Mouse (Mus musculus) hindbrain, embryonic 16.5 days (tissue): ENCODE data around the gene Phc2. TPM values are rescaled to one million over a fixed set of nuclear protein-coding genes. Genes with fewer than 3 reads are reported as not detected.

Experiments used
- ATAC-seq: fragments of 200-750 bp; cut with Nextera tagmentation; 2 replicates; pipeline ENCODE4 v1.8.0; 2017; ENCODE audit warnings: moderate TSS enrichment, moderate library complexity
- H3K27ac ChIP-seq: fragments of 300-500 bp; sonication (generic); 2 replicates; pipeline ENCODE4 v1.5.1; 2014; ENCODE audit warnings: low read depth, mild to moderate bottlenecking, control low read depth, low read length, moderate library complexity
- H3K27me3 ChIP-seq: fragments of 300-500 bp; sonication (generic); replicated peaks from 2 replicates; pipeline ENCODE4 v1.6.1; 2014; ENCODE audit warnings: low read length; ENCODE audit not compliant: control insufficient read depth, insufficient read depth
- H3K36me3 ChIP-seq: fragments of 300-500 bp; sonication (generic); 2 replicates; pipeline ENCODE4 v1.6.1; 2014; ENCODE audit warnings: mild to moderate bottlenecking, low read length, moderate library complexity, mixed read lengths; ENCODE audit not compliant: control insufficient read depth, insufficient read depth
- H3K4me1 ChIP-seq: fragments of 300-500 bp; sonication (generic); 2 replicates; pipeline ENCODE4 v1.6.1; 2014; ENCODE audit warnings: low read depth, low read length; ENCODE audit not compliant: control insufficient read depth, insufficient read depth
- H3K4me2 ChIP-seq: fragments of 300-500 bp; sonication (generic); 2 replicates; pipeline ENCODE4 v1.6.1; 2014; ENCODE audit warnings: mild to moderate bottlenecking, low read length, control low read depth, moderate library complexity
- H3K4me3 ChIP-seq: fragments of 300-500 bp; sonication (generic); 2 replicates; pipeline ENCODE4 v1.5.1; 2014; ENCODE audit warnings: mild to moderate bottlenecking, low read length, control low read depth, moderate library complexity
- H3K9ac ChIP-seq: fragments of 300-500 bp; sonication (generic); 2 replicates; pipeline ENCODE4 v1.6.1; 2014; ENCODE audit warnings: low read depth, mild to moderate bottlenecking, control low read depth, low read length, moderate library complexity
- H3K9me3 ChIP-seq: fragments of 300-500 bp; sonication (generic); 2 replicates; pipeline ENCODE4 v1.6.1; 2014; ENCODE audit warnings: mild to moderate bottlenecking, low read length, moderate library complexity; ENCODE audit not compliant: control insufficient read depth
- WGBS: fragments of 180-500 bp; shearing (Covaris S2); extraction: QIAGEN DNeasy Blood & Tissue Kit; methylation state at CpG from one replicate; pipeline ENCODE4 v1.1.7; 2014; 5-methylcytosine and 5-hydroxymethylcytosine counted together
- polyA plus RNA-seq: library from polyadenylated mRNA; unstranded; fragments of >200 nt; fragmentation: Nextera tagmentation; extraction: Ambion mirVana; gene quantifications from 2 replicates; pipeline ENCODE4 v1.2.1, GENCODE M21; 2015

The Phc2 gene
- polyA plus RNA-seq, 1 experiment from 2014 or later: 19.9 TPM

DNA sequence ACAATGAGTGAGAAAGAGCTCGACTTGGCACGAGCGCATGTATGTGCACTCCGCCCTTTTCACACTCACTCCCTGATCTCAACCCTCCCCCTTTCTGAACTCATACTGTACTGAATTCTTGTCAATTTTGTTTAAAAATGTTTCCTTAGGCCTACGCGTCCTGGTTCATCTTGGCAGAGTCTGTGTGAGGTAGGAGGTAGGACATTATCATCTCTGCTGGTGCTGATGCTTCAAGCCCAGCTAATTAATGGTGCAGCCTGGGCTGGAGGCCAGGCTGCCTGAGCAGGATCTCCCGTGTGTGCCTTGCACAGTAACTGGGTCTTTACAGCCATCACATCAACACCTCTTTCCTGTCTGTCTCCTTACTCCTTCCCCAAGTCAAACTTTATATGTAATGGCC, 40.6 kb downstream of the Phc2 start:
- 69% methylated on average over 7 of the region's 7 CpGs for WGBS
- H3K4me2 ChIP-seq: no peak overlapping the region
- H3K36me3 ChIP-seq: no peaks in the 10 kb centered on the region
- no peaks in the 10 kb centered on the region for H3K9me3 ChIP-seq
- peaks cover 50% of the 10 kb centered on the region for H3K4me1 ChIP-seq
- H3K27ac ChIP-seq: no peak overlapping the region
- H3K27me3 ChIP-seq: no peaks in the 10 kb centered on the region
- H3K9ac ChIP-seq: no peak overlapping the region
- H3K4me3 ChIP-seq: no peak overlapping the region
- no peak for ATAC-seq

DNA sequence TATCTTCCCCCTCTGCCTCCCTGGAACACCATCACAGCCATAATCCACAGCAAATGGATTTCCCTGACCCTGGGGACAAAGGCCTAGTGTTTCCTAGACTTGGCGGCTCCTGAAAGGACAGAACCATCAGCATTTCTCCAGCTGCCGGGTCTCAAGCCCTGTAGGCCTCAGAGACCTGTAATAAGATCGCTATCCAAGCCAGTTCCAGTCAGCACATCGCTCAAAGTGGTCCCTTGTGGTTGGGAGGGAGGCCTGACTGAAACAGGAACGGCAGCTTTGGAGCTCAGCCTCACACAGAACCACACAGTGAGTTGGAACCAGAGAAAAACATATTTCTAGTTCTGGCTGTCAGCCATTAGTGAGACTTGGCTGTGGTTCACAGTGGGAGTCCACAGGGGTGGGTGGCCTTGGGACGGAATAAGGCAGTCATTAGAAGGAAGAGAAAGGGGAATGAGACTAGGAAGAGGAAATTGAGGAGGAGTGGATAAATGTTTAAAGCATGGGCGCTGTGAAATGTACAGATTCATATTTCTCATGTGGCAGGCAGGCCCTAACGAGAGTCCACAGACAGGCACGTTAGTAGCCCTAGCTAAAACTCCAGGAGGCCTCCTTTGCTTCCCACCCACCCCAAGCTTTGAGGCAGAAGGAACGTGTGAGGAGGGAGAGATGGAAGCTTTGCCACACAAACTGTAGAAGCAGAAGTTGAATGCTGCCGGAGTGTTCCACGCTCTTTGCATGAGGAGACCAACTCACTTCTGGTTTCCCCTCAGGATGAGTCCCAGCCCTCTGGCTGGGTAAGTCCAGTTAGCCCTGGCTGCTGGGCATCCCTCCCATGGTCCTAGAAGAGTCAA, 43.7 kb downstream of the Phc2 start:
- no peaks in the 10 kb centered on the region for H3K36me3 ChIP-seq
- WGBS: 41% methylated on average over 12 of the region's 12 CpGs
- peak; percentile 67 for ATAC-seq
- no peaks in the 10 kb centered on the region for H3K9me3 ChIP-seq
- H3K4me2 ChIP-seq: no peak overlapping the region
- peak overlapping the region; percentile 6; the same call in 1 of the 2 replicates for H3K9ac ChIP-seq
- no peak overlapping the region for H3K4me3 ChIP-seq
- H3K27me3 ChIP-seq: no peaks in the 10 kb centered on the region
- H3K4me1 ChIP-seq: peaks cover 26% of the 10 kb centered on the region
- peak overlapping the region; percentile 24 for H3K27ac ChIP-seq

DNA sequence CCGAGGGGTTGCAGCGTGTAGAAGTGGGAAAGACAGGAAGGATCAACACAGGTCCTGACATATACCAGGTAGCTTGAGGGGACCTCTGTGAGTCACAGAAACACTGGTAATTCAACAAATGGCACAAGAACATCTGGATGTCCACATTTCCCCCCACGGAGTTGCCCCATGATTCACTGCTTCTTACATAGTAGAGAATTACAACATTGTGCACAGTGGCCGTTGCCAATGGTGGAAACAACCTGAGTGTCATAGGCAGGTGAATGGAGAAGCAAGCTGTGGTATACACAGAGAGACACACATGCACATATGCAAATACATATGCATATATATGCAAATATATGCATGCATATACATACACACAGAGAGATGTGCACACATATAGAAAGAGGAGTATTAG, 45.4 kb downstream of the Phc2 start:
- H3K4me2 ChIP-seq: no peak overlapping the region
- H3K36me3 ChIP-seq: no peaks in the 10 kb centered on the region
- no peak overlapping the region for H3K4me3 ChIP-seq
- H3K4me1 ChIP-seq: peaks cover 18% of the 10 kb centered on the region
- ATAC-seq: no peak
- H3K9me3 ChIP-seq: no peaks in the 10 kb centered on the region
- no peaks in the 10 kb centered on the region for H3K27me3 ChIP-seq
- H3K27ac ChIP-seq: no peak overlapping the region
- WGBS: 96% methylated on average over 4 of the region's 4 CpGs
- H3K9ac ChIP-seq: no peak overlapping the region

DNA sequence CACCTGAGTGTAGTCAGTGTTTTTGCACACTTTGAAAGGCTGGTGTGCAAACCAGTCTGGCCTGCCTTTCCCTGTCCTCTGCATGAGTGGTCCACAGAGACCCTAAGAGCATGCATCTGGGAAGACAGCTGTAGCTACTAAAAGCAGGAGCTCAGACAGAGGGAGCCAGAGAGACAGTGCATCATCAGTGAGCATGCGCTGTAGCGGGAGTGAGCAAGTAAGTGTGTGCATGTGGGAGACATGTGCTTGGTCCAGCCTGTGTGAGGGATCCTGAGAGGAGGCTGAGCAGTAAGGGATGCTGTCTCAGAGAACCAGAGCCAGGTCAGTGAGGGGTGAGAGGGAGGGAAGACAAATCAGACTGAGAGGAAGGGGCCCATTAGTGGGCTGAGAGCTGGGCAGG, 46.0 kb downstream of the Phc2 start:
- Histone ChIP-seq H3K27ac (no peak overlapping the region), H3K9ac (no peak overlapping the region), H3K27me3 (no peaks in the 10 kb centered on the region), H3K4me2 (no peak overlapping the region), H3K9me3 (no peaks in the 10 kb centered on the region), H3K36me3 (no peaks in the 10 kb centered on the region), H3K4me3 (no peak overlapping the region), H3K4me1 (peaks cover 17% of the 10 kb centered on the region)
- WGBS: 47% methylated on average over 2 of the region's 2 CpGs
- no peak for ATAC-seq

DNA sequence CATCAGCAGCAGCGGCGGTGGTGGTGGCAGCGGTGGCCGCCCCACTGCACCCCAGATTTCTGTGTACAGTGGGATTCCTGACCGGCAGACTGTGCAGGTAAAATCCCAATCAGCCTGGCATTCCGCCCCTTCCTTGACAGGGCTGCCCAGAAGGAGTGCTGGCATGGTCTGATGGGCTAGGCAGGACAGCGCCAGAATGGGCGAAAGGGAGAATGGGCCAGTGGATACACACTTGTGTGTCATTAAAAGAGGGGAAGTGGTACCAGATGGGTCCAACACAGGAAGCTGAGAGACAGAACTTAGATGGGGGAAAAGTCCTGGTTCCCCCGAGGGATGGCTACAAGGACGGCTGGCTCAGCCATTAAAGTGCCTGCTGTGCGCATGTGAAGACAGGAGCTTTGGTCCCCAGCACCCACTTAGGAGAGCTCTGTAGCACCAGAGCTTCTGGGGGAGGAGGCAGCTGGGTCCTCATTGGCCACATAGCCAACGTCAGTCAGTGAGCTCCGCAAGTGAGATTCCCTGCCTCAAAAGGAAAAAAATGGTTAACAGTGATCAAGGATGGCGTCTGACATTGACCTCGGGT, 50.7 kb downstream of the Phc2 start:
- WGBS: 86% methylated on average over 15 of the region's 15 CpGs
- Histone ChIP-seq H3K4me3 (no peak overlapping the region), H3K4me1 (no peaks in the 10 kb centered on the region), H3K27ac (no peak overlapping the region), H3K9me3 (no peaks in the 10 kb centered on the region), H3K9ac (no peak overlapping the region), H3K4me2 (no peak overlapping the region), H3K36me3 (peaks cover 4% of the 10 kb centered on the region; the same call in 1 of the 2 replicates), H3K27me3 (no peaks in the 10 kb centered on the region)
- no peak for ATAC-seq

DNA sequence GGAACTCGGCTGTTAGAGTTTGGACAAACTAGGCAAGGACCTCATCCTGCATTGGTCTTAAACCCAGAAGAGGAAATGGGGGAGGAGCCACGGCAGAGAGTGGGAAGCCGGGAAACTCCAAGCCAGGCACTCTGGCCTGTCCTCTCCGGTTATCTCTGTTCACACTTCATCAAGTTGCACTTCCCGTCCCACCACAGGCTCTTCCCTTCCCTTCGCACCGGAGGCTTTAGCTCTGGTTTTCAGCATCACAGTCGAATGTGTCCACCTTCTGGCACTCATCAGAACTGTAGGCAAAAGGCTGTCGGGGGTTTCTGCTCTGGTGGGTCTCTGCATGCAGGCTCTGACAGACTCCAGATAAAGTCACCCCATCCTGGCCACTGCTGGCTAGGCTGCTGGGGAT, 52.1 kb downstream of the Phc2 start:
- Histone ChIP-seq H3K27me3 (no peaks in the 10 kb centered on the region), H3K4me1 (peaks cover 9% of the 10 kb centered on the region), H3K4me3 (no peak overlapping the region), H3K9me3 (no peaks in the 10 kb centered on the region), H3K36me3 (peaks cover 4% of the 10 kb centered on the region; the same call in 1 of the 2 replicates), H3K27ac (no peak overlapping the region), H3K4me2 (no peak overlapping the region), H3K9ac (no peak overlapping the region)
- WGBS: 21% methylated on average over 9 of the region's 9 CpGs
- ATAC-seq: no peak

DNA sequence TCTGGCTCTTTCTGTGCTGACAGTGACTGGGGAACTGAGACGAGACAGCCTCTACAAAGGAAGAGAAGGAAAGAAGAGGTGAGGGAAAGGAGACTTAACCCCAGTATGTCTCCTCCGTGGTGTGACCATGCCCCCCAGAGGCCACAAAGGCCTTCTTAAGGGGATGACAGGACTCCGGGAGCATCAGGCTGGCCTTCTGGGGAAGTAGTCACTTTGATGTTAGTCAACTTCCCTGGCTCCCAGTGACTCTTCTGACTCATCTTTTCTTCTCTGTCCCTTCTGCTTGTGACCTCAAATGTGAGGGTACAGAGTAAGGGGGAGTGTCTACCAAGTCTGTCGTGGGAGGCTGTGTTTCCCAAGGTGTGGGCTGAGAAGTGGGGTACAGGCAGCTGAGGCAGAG, 52.9 kb downstream of the Phc2 start:
- Histone ChIP-seq H3K4me2 (no peak overlapping the region), H3K27ac (no peak overlapping the region), H3K4me3 (no peak overlapping the region), H3K36me3 (peaks cover 4% of the 10 kb centered on the region; the same call in 1 of the 2 replicates), H3K4me1 (peaks cover 13% of the 10 kb centered on the region), H3K9ac (no peak overlapping the region), H3K9me3 (no peaks in the 10 kb centered on the region), H3K27me3 (no peaks in the 10 kb centered on the region)
- ATAC-seq: no peak
- 50% methylated on average over 4 of the region's 4 CpGs for WGBS

DNA sequence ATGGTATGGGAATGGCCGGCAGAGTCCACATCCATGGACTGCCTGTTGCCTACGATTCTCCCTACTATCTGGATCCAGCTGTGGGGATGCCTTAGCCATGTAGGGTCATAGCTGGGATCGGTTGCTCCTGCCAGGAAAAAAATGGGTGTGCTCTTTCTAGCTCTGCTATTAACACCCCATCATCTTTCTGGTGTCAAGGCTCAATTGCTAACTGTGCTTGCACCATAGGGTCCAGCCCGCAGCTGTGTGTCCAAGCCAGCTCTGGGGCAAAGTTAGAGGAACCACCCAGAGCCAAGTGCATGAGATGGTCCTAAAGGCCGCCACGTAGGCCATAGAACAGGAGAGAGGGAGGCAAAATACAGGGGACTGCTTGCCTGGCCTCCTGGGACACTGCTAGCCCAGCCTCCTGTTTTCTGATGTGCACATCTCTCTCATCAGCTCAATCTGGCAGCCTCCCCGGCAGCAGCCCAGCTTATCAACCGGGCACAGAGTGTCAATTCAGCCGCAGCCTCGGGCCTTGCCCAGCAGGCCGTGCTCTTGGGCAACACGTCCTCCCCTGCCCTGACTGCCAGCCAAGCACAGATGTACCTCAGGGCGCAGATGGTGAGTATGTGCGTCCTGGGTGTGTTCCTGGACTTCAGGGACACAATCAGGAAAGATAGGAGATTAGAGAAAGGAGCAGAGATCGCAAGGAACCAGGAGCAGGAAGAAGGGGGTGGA, 54.7 kb downstream of the Phc2 start:
- no peak overlapping the region for H3K27ac ChIP-seq
- 66% methylated on average over 15 of the region's 15 CpGs for WGBS
- peaks cover 4% of the 10 kb centered on the region for H3K36me3 ChIP-seq
- H3K4me1 ChIP-seq: peaks cover 13% of the 10 kb centered on the region
- H3K9ac ChIP-seq: no peak overlapping the region
- no peak overlapping the region for H3K4me2 ChIP-seq
- no peak overlapping the region for H3K4me3 ChIP-seq
- no peaks in the 10 kb centered on the region for H3K27me3 ChIP-seq
- no peaks in the 10 kb centered on the region for H3K9me3 ChIP-seq
- ATAC-seq: no peak

DNA sequence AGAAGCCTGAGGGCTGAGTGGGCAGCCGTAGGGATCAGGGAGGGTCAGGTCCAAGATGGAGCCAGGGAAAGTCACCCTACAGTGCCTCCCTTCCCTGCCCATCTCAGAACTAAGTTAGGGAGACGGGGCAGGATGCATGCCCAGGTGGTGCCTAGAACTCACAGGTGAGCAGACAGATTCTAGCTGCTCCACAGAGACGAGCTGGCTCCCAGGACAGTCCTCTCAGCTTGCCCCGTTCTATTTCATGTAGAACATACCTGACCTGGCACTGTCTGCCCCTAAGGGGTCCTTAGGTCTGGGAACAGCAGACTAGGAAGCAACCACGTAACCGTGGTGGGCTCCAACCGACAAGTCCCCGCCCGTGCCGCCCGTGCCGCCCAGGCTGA, 55.3 kb downstream of the Phc2 start:
- H3K27ac ChIP-seq: no peak overlapping the region
- no peak for ATAC-seq
- peaks cover 15% of the 10 kb centered on the region for H3K4me1 ChIP-seq
- no peak overlapping the region for H3K4me3 ChIP-seq
- no peak overlapping the region for H3K9ac ChIP-seq
- no peaks in the 10 kb centered on the region for H3K27me3 ChIP-seq
- 91% methylated on average over 12 of the region's 12 CpGs for WGBS
- H3K9me3 ChIP-seq: no peaks in the 10 kb centered on the region
- peaks cover 4% of the 10 kb centered on the region for H3K36me3 ChIP-seq
- H3K4me2 ChIP-seq: no peak overlapping the region
